Mouse (Mus musculus) urinary bladder, postnatal 36 days (tissue): ENCODE data around the gene Tmem106a.
"Not testable (repeated sequence)": the region's sequence is repeated elsewhere in the genome, so short reads cannot be mapped to it uniquely, and the experiment has no call there.

Experiments
- DNase-seq, 2 experiments: peaks; one replicate each; pipeline ENCODE4 v3.0.0; 2022; ENCODE audit warnings: low spot score in 2 of 2, mixed read lengths in 1 of 2

Tmem106a gene

DNA sequence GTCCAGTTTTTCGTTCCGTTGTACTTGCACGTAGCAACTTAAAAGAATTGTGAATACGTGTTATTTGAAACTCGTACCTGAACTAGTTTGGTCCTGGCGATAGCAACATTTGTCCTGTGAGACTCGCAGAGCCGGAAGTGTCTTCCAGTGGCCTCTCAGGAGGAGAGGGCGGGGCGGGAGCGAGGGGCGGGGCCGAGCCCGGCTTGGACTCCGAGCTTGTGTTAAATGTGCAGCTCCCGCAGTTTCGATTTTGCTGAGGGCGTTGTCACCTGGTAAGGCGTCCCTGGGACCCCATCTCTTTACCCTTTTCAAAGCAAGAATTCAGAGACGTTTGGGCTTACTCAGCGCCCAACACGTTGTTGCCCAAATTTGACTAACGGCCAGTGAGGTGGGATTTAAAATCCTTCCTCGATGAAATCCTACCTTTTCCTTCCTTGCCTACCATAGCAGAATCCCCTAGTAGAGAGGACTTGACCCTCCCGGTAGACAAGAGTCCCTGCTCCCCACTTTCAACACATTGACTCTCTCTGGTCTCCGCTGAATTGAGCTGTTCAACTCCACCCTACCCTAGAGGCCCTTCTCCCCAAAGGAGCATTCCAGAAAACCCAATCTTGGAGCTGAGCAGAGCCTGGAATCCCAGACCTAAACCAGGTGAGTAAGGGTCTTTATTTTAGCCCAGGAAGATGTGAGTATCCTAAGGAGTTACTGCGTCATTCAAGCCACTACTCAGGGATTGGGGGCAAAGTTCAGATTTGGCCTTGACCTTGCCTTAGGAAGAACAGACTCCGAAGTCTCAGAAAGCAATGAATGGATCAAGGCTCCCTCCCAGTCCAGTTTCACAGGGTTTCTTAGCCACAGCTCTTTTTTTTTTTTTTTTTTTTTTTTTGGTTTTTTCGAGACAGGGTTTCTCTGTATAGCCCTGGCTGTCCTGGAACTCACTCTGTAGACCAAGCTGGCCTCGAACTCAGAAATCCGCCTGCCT, at the start of gene Tmem106a:
Tmem106a (plus strand) TSS at position 189 of the 982 bp plus-strand sequence.
- DNase-seq: peak; percentile 54 to 73

DNA sequence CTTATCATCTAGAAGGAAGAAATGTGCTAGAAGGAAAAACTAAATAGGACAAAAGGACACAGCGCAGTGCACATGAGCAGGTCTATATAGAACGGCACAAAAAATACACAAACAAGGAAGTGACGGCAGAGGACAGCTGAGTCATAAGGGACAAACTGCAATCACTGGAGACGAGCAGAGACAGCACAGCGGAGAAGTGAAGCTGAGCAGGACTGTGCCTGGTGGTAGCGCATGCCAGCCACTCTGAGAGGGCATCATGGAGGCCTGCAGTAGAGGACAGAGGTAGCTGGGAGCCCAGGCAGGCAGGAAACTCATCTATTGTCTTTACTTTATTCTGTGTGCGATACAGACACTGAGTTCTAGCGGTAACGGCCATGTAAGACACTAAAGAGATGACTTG, 38.5 kb upstream of the Tmem106a start:
- DNase-seq: peak in 1 of 2 experiments; percentile 17

DNA sequence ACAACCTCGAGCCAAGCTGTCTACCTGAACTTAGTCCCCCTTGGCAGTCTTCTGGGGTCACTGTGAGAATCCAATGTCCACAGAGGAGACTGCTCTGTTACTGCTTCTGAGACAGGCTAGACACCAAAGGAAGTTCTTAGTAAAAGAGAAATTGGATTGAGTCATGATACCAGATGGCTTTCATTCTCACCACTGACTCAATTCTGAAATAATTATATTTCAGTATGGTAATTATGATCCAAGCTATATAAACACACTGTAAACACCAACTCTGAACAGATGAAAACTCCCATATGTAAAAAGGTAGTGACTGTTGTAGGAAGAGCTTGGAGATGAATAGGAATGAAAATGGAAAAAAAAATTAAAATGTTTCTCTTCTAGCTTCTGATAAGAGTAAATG, 37.9 kb upstream of the Tmem106a start:
- DNase-seq: no peak

DNA sequence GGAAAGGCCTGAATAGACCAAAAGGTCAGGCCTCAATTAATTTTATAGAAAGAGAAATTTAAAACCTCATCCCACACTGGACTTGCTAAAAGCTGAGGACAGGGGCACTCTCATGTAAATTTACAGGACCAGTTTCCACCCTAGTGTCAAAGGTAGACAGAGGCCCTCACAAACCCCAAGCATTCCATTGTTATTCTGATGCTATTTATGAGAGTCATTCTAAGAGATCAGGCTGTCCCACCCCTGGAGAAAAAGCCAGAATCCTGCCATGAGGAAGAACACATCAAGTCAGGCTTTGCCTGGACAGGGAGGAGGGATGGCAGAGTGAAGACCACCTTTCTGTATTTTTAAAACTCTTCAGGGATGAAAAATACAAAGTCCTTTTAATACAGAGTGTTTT, 33.5 kb upstream of the Tmem106a start:
- no peak for DNase-seq

DNA sequence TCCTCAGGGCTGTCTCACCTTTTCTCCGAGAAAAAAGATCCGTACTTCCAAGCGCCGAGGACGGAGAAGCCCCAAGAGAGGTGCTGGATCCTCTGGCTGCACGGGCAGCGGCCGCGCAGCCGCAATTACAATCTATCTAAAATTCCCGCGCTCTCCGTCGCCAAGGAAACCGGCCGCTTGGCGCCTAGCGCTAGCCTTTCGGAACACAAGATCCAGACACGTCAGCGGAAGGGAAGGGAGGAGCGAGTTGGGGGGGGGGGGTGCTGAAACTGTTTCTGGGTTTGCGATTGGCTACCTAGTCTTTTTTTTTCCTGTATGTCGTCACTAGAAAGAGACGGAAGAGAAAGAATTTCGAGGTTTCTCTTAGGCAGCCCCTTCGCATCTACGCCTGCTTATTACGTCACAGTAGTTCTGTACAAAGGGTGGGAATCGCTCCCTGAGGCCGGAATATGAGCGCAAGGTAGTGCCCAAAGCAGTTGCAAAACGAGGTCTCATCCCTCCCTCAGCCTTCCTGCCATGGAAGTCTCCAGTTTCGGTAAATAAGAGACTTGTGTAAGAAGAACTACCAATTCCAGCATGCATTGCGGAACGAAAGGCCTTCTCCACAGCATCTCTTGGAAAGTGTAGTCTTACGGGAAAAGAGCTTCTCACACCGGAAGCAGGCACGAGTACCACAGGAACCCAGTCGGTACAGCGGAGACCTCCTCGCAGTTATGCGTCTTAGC, 30.1 kb upstream of the Tmem106a start, which contains the start of the genes Brca1 and Nbr1:
Brca1 (minus strand) TSS at position 205 of the 725 bp plus-strand sequence.
Nbr1 (plus strand) TSS at position 399 of the 725 bp plus-strand sequence.
- peak; percentile 84 to 90 for DNase-seq

DNA sequence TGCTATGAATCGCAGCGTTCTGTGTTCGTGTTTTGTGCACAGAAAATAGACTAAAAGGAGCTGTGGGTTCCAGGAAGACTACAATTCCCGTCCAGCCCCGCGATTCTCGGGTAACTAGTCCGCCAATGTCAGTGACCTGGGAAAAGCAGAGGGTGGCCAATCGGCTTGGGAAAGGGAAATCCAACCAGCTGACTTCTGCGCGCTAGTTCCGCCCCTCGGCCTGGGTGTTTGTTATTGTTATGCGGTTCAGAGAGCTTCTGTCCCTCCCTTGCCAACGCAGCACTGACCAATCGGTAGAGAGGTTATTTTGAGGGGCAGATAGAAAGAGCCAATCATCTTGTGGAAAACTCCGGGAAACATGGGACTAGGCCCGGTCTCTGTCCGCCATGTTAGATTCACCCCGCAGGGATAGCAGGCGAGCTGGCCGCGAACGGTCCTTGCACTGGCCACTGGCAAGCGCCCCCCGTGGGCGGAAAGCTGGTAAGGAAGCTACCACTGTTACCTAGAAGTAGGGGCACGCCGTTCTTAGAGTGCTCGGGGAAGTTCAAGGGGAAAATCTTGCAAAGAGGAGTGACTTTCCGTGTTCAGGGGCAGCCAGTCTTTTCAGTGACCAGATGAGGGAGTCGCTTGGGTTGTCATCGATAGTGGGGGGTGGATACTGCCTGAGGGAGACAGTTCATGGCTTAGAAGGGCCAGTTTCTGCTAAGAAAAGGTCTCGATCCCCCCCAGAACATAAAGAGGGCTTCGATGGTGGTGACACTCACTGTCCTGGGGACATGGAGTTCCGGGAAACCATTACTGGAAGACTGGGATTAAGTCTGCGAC, 29.4 kb upstream of the Tmem106a start:
- DNase-seq: peak; percentile 92 to 97

DNA sequence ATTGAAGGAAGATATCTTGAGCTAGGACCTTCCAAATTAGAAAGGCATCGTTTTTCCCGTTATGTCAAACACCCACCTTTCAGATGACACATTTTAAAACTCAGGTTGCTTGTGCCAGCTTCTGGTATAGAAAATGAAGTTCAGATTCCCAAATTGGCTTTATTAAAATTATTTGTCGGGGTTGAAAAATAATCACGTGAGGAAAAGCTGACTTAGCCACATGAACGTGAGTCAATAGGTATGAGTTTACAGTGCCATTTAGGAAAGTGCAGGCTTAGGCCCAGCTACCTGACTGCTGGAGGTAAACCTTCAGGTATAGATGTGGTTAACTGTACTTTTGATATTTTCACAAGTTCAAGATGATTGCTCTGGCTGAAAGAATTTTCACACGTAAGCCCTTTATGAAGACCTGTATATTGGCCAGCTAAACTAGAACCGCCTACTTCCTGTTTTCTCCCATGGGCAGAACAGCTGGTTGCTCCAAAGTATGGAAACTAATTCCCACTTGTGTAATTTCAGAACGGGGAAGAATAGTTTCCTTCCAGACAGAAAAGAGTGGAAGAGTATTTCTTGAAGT, 28.6 kb upstream of the Tmem106a start:
- no peak for DNase-seq

DNA sequence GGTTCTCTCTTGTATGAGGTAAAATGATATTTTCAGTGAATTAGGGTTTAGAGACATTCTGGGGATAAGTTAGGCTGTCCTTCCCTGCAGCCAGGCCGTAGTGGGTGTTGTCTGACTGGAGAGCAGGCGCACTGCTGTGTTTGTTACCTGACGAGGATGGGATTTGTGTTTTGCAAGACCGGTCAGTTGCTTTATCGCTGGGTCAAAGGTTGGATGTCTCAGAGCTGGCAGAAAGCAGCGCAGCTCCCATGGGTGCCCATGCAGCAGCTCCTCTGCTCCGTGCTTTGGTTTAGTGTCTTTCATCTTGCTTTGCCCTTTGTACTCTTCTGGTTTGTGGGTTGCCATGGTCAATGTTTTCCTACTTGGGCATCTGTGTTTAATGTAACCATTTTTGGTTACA, 25.5 kb upstream of the Tmem106a start:
- peak in 1 of 2 experiments; percentile 38 for DNase-seq

DNA sequence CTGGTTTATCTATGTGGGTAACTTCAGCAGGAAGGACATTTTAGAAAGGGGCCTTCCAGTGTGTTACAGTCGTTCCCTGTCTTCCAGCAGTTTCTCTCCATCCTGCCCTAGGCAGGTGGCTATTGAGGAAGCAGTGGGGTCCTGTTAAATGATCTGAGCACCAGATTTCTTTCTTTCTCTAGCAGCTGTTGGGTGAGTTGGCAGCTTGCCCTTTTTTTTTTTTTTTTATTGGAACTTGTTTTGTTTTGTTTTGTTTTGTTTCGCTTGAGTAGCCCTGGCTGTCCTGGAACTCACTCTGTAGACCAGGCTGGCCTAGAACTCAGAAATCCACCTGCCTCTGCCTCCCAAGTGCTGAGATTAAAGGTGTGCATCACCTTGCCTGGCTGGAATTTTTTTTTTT, 25.1 kb upstream of the Tmem106a start:
- no peak for DNase-seq

DNA sequence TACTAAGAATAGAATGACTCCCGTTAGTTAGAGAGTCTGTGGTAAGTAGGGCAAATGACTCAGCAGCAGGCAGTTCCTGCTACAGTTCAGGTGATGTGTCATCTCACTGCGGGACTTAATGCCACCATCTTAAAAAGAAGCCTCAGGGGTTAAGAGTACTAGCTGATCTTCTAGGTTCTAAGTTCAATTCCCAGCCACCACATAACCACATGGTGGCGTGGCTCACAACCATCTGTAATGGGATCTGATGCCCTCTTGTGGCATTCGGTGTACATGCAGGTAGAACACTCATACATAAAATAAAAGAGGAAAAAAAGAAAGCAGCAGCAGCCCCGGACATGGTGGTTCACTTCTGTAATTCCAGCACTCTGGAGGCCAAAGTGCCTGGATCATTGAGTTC, 19.7 kb upstream of the Tmem106a start:
- DNase-seq: peak; percentile 22 to 38

DNA sequence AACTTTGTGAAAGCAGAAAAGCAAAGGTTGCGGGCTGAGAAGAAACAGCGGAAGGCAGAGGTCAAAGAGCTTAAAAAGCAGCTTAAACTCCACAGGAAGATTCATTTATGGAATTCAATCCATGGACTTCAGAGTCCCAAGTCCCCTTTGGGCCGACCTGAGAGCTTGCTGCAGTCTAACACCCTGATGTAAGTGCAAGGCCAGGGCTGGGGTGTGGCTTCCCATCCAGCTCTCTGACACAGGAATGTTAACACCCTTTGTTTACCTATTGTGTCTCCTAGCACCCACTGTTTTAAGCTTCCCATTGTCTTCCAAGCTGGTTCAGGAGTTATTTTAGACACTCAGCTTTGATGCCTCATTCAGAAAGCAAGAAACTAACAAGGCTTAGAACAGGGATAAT, 13.6 kb upstream of the Tmem106a start:
- DNase-seq: no peak

DNA sequence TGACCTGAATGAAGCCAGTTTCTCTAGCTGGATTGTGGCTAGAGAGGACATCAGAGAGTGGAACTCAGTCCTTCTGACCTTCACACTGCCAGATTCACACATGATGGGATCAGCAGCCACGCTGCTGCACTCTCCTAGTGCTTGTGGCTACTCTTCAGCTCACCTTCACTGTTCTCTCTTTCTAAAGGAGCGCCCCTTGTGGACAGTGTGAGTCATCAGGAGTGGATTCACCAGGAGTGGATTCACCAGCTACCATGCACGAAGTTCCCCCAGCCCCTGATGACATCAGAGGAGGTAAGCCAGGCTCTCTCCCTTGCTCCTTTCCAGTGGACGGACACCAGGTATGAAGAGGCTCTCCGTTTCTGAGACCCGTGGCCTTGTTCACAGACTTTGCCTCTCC, 5.9 kb upstream of the Tmem106a start:
- no peak for DNase-seq

DNA sequence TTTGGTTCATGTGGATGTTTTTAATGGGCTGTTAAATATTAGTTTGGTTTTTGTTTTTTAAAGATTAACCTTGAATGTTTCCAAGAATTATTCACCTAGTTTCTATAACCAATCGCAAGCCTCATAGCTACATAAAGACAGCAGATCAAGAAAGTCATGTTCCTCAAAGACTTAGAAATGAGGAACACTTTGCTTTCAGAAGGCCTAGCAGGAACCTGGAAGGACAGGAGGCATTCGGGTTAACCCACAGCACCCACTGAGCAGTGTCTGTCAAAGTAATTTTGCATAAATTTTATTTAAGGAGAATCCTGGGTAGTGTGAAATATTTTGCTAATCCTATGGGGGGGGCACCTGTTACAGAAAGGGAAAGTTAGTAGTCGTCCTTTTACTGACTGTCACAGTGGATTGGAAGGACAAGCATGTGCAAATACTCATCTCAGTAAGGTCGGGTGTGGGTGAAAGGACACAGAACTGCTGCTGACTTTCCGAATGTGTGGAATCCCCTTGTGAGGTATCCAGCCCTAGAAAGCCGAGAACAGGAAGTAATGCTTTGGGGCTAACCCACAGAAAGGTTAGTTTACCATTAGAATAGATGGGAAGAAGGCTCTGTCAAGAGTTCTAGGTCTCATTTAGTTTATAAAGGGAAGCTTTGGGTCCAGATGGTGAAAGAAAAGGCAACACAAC, 819 bp upstream of the Tmem106a start:
- DNase-seq: no peak

DNA sequence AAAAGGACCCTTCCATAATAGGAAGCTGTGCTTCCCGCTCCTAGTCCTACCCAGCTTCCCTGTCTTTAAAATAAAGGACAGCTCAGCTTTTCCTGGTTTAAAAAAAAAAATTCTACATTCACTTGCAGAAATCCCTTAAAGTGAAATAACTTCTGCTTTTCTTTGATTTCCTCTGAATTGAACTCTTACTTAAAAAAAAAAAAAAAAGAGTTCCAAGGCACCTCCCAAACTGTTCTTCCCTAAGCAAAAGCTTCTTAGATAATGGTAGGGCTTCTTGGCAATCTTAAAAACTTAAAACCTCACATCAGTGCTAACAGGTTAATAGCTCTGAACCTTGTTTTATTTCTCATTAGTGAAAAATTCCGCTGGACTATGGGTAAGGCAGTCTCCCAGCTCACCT, 1.2 kb downstream of the Tmem106a start:
- DNase-seq: no peak

DNA sequence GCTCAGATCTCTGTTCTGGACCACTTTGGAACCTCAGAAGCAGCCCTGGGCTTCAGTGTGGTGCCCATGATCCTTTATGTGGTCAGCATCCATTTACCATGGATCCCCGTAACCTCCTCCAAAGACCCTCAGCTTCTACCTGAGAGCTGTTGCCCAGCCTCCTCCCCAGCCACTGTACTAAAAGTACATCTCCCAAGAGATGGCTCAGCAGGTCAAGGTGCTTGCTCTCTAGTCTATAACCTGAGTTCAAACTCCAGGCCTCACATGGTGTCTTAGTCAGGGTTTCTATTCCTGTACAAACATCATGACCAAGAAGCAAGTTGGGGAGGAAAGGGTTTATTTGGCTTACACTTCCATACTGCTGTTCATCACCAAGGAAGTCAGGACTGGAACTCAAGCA, 3.0 kb downstream of the Tmem106a start:
- DNase-seq: not testable (repeated sequence)

DNA sequence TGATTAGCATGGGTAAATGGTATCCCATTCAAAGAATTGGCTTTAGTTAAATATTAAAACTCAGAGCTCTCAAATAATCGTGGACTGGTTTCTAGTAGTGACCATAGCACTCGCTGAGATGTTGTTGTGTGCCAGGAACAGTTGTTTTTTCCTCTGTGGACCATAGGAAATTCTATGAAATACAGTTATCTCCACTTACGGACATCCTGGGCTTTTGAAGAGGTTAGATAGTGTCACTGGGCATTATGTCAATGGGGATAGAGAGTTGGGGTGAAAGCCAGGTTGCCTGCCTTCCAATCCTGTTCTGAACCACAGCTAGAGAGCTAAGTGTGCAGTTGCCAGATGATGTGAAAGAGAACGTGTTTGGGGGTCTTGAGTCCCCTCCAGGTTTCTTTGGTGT, 3.8 kb downstream of the Tmem106a start:
- DNase-seq: no peak

DNA sequence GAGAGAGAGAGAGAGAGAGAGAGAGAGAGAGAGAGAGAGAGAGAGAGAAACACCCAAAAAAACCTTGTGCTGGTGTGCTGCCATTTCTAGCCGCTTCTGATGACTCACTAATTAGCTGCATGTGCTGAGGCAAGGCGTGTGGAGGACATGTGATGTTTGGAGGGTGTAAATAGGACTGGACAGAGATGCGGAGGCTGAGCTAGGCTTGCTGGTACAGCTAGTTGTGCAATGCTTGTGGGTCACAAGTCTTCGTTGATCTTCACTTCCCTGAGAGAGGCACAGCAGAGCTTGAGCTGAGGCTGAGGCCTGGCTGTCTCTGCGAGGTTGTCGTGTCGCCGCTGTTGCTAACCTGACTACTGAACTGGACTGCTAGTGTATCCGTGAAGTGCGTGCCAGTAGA, 5.6 kb downstream of the Tmem106a start:
- peak in 1 of 2 experiments; percentile 31 for DNase-seq

DNA sequence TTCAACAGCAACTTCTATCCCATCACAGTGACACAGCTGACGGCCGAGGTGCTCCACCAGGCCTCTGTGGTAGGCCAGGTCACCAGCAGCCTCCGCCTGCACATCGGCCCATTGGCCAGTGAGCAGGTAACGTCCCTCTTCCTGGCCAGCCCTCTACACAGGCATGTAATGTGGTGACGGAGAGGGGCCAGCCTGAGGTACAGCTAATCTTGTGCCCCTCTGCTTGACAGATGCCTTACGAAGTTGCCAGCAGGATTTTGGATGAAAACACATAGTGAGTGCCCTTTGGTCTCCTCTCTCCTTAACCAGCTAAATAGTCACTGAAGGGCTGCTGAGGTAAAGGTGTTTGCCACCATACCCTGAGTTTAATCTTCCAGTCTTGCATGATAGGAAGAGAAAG, 6.8 kb downstream of the Tmem106a start:
- DNase-seq: no peak

DNA sequence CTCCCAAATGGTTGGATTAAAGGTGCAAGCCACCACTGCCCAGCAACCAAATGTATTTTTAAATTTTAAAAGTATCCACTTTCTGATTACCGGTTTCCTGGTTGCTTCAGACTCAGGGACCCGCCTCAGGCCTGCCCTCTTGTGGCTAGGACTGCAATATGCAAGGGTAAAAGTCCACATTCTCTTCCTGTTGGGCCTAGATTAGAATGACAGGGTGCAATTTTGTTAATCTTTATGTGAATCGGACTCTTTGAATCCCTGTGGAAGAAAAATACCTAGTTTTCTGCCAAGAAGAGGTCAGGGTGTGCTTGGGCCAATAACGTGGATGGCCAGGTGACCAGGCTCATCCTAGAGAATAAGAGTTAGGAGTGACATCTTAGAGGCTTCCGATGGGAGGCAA, 7.4 kb downstream of the Tmem106a start:
- peak; percentile 27 to 47 for DNase-seq

DNA sequence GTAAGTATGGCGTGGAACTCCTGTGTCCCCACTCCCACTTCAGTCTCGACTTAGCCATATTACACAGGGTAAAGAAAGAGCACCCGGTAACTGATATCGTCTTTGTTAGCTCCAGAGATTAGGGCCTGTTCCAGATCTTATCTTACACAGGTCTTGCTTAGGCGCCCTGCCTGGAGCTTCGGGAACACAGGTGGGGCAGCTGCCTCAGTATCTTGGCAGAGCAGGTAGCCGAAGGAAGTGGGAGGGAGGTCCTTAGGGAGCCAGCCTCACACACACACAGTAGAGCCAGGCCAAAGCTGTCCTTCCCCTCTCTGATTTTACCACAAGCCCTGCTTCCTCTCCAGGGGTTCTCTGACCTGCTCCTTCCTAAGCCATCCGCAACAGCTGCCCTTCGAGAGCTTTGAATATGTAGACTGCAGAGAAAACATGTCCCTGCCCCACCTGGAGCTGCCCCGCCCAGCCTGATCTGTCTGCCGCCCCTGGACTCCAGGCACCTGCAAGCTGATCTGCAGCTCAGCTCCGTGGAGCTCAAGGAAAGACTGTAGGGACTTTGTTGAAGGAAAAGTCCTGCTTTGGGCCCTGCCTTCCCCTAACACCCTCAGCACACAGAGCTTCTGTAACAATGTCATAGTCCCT, 8.1 kb downstream of the Tmem106a start:
- no peak for DNase-seq
